Mouse (Mus musculus): ENCODE results near the gene Kif3b. TPM values are rescaled to one million over a fixed set of nuclear protein-coding genes. Genes with fewer than 3 reads are reported as not detected.
A peak's percentile ranks its signal among the peaks of the same experiment; 100 is the strongest.
"Not testable (repeated sequence)": the region's sequence is repeated elsewhere in the genome, so short reads cannot be mapped to it uniquely, and the experiment has no call there.

Gene Kif3b
- polyA plus RNA-seq, 1 experiment from 2014 or later, result 3.6 TPM

- Histone ChIP-seq H3K27me3 (ENCODE audit: control insufficient read depth, insufficient read depth, low read length) (no peaks in the 10 kb centered on the region), H3K4me1 (ENCODE audit: control insufficient read depth, insufficient read depth, low read length) (no peaks in the 10 kb centered on the region), H3K36me3 (ENCODE audit: control insufficient read depth, insufficient read depth, low read length) (peaks cover 18% of the 10 kb centered on the region), H3K9ac (ENCODE audit: low read depth, low read length) (no peak overlapping the region), H3K9me3 (replicated peaks; ENCODE audit: control insufficient read depth, low read length) (no peaks in the 10 kb centered on the region), H3K4me2 (no peak overlapping the region), H3K4me3 (ENCODE audit: low read depth, low read length) (no peak overlapping the region), H3K27ac (ENCODE audit: low read depth, low read length) (no peak overlapping the region)
- 75% methylated on average over 2 of the region's 2 CpGs for WGBS (ENCODE audit: insufficient replicate concordance)
- no peak for ATAC-seq (replicated peaks; ENCODE audit: insufficient number of reproducible peaks, low FRiP score, low TSS enrichment)
Measured at GRCm38 (mm10) chr2:153267331-153267730, 23.9 kb upstream of the Kif3b start.

DNA sequence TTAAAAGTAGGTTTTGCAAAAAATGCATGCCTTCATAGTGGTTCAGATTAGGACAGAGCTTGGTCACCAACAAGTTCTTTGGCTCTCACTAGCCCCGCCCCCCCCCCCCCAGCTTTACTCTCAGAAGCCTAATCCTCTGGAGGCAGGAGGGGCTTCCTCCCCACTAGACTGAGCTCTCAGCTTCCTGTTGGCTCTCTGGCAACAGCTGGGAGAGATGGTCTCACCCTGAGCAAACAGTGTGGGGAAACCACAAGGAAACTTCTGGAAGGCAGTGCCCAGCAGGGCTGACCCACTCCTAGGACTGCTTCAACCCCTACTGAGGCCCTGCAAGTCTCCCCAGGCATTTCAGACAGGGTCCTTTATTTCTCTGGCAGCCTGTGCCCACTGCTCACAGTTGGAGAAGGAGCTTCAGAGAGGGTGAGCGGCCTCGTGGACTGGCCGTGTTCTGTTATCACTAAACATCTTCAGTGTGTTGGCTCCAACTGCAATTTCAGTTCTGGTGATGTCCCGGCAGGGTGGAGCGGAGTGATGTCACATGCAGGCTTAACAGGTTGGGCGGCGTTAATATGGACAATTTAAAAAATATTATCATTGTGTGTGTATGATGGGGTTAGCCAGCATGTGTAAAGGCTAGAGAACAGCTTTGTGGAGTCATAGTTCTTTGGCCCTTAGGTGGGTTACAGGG is 20.8 kb upstream of the Kif3b start:
- H3K4me2 ChIP-seq; H3K36me3 ChIP-seq (ENCODE audit: control insufficient read depth, insufficient read depth, low read length); ATAC-seq (replicated peaks; ENCODE audit: insufficient number of reproducible peaks, low FRiP score, low TSS enrichment); H3K4me1 ChIP-seq (ENCODE audit: control insufficient read depth, insufficient read depth, low read length); H3K9ac ChIP-seq (ENCODE audit: low read depth, low read length); H3K27ac ChIP-seq (ENCODE audit: low read depth, low read length); H3K4me3 ChIP-seq (ENCODE audit: low read depth, low read length); H3K27me3 ChIP-seq (ENCODE audit: control insufficient read depth, insufficient read depth, low read length); H3K9me3 ChIP-seq (replicated peaks; ENCODE audit: control insufficient read depth, low read length): not testable (repeated sequence)
- WGBS (ENCODE audit: insufficient replicate concordance), result 56% methylated on average over 8 of the region's 8 CpGs

- not testable (repeated sequence) for H3K9me3 ChIP-seq (replicated peaks; ENCODE audit: control insufficient read depth, low read length); H3K36me3 ChIP-seq (ENCODE audit: control insufficient read depth, insufficient read depth, low read length); H3K9ac ChIP-seq (ENCODE audit: low read depth, low read length); H3K27ac ChIP-seq (ENCODE audit: low read depth, low read length); H3K4me1 ChIP-seq (ENCODE audit: control insufficient read depth, insufficient read depth, low read length); H3K27me3 ChIP-seq (ENCODE audit: control insufficient read depth, insufficient read depth, low read length); H3K4me2 ChIP-seq; H3K4me3 ChIP-seq (ENCODE audit: low read depth, low read length)
- WGBS (ENCODE audit: insufficient replicate concordance), result 65% methylated on average over 6 of the region's 6 CpGs
- ATAC-seq (replicated peaks; ENCODE audit: insufficient number of reproducible peaks, low FRiP score, low TSS enrichment), result peak; percentile 10; the same call in 1 of the 2 replicates
Measured at GRCm38 (mm10) chr2:153274200-153274918, 16.9 kb upstream of the Kif3b start.

GRCm38 (mm10) chr2:153274919-153275247 is 16.3 kb upstream of the Kif3b start:
- no peak overlapping the region for H3K4me3 ChIP-seq (ENCODE audit: low read depth, low read length)
- no peaks in the 10 kb centered on the region for H3K4me1 ChIP-seq (ENCODE audit: control insufficient read depth, insufficient read depth, low read length)
- H3K27ac ChIP-seq (ENCODE audit: low read depth, low read length), result no peak overlapping the region
- no peak overlapping the region for H3K9ac ChIP-seq (ENCODE audit: low read depth, low read length)
- ATAC-seq (replicated peaks; ENCODE audit: insufficient number of reproducible peaks, low FRiP score, low TSS enrichment), result peak; percentile 52
- H3K9me3 ChIP-seq (replicated peaks; ENCODE audit: control insufficient read depth, low read length), result no peaks in the 10 kb centered on the region
- no peaks in the 10 kb centered on the region for H3K27me3 ChIP-seq (ENCODE audit: control insufficient read depth, insufficient read depth, low read length)
- H3K4me2 ChIP-seq, result no peak overlapping the region
- WGBS (ENCODE audit: insufficient replicate concordance), result 81% methylated on average over 6 of the region's 6 CpGs
- H3K36me3 ChIP-seq (ENCODE audit: control insufficient read depth, insufficient read depth, low read length), result no peaks in the 10 kb centered on the region

GRCm38 (mm10) chr2:153275577-153275976 is 15.6 kb upstream of the Kif3b start:
- H3K4me1 ChIP-seq (ENCODE audit: control insufficient read depth, insufficient read depth, low read length); ATAC-seq (replicated peaks; ENCODE audit: insufficient number of reproducible peaks, low FRiP score, low TSS enrichment); H3K27ac ChIP-seq (ENCODE audit: low read depth, low read length); H3K36me3 ChIP-seq (ENCODE audit: control insufficient read depth, insufficient read depth, low read length); H3K27me3 ChIP-seq (ENCODE audit: control insufficient read depth, insufficient read depth, low read length); H3K9ac ChIP-seq (ENCODE audit: low read depth, low read length); H3K9me3 ChIP-seq (replicated peaks; ENCODE audit: control insufficient read depth, low read length); H3K4me2 ChIP-seq; H3K4me3 ChIP-seq (ENCODE audit: low read depth, low read length): not testable (repeated sequence)
- WGBS (ENCODE audit: insufficient replicate concordance), result 68% methylated on average over 3 of the region's 3 CpGs

DNA sequence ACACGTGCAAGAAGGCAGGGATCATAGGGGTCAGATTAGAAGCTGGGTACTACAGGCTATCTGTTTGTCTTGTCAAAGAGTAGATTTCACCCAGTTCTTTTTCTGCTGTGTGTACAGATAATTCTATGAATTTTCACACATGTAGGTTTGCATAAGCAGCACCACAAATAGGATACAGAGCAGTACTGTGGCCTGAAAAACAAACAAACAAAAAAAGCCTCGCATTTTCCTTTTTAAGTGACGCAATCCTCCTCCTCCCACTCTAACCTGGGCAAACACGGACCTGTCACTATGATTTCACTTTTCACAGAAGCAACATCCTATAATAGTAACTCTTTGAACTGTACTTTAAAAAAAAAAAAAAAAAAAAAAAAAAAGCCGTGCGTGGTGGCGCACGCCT is 14.8 kb upstream of the Kif3b start:
- no peaks in the 10 kb centered on the region for H3K9me3 ChIP-seq (replicated peaks; ENCODE audit: control insufficient read depth, low read length)
- no peaks in the 10 kb centered on the region for H3K4me1 ChIP-seq (ENCODE audit: control insufficient read depth, insufficient read depth, low read length)
- H3K27me3 ChIP-seq (ENCODE audit: control insufficient read depth, insufficient read depth, low read length), result no peaks in the 10 kb centered on the region
- 81% methylated on average over 8 of the region's 8 CpGs for WGBS (ENCODE audit: insufficient replicate concordance)
- no peak overlapping the region for H3K4me2 ChIP-seq
- H3K27ac ChIP-seq (ENCODE audit: low read depth, low read length), result no peak overlapping the region
- H3K4me3 ChIP-seq (ENCODE audit: low read depth, low read length), result no peak overlapping the region
- ATAC-seq (replicated peaks; ENCODE audit: insufficient number of reproducible peaks, low FRiP score, low TSS enrichment), result no peak
- H3K36me3 ChIP-seq (ENCODE audit: control insufficient read depth, insufficient read depth, low read length), result no peaks in the 10 kb centered on the region
- no peak overlapping the region for H3K9ac ChIP-seq (ENCODE audit: low read depth, low read length)

- H3K36me3 ChIP-seq (ENCODE audit: control insufficient read depth, insufficient read depth, low read length); H3K27ac ChIP-seq (ENCODE audit: low read depth, low read length); ATAC-seq (replicated peaks; ENCODE audit: insufficient number of reproducible peaks, low FRiP score, low TSS enrichment); H3K4me2 ChIP-seq; H3K9ac ChIP-seq (ENCODE audit: low read depth, low read length); H3K4me1 ChIP-seq (ENCODE audit: control insufficient read depth, insufficient read depth, low read length); H3K9me3 ChIP-seq (replicated peaks; ENCODE audit: control insufficient read depth, low read length); H3K27me3 ChIP-seq (ENCODE audit: control insufficient read depth, insufficient read depth, low read length); H3K4me3 ChIP-seq (ENCODE audit: low read depth, low read length): not testable (repeated sequence)
- WGBS (ENCODE audit: insufficient replicate concordance), result 93% methylated on average over 5 of the region's 5 CpGs
Measured at GRCm38 (mm10) chr2:153276846-153277245, 14.4 kb upstream of the Kif3b start.

GRCm38 (mm10) chr2:153278357-153278756 is 12.9 kb upstream of the Kif3b start:
- Histone ChIP-seq H3K4me1 (ENCODE audit: control insufficient read depth, insufficient read depth, low read length) (no peaks in the 10 kb centered on the region), H3K36me3 (ENCODE audit: control insufficient read depth, insufficient read depth, low read length) (no peaks in the 10 kb centered on the region), H3K9me3 (replicated peaks; ENCODE audit: control insufficient read depth, low read length) (no peaks in the 10 kb centered on the region), H3K27ac (ENCODE audit: low read depth, low read length) (no peak overlapping the region), H3K4me2 (no peak overlapping the region), H3K9ac (ENCODE audit: low read depth, low read length) (no peak overlapping the region), H3K27me3 (ENCODE audit: control insufficient read depth, insufficient read depth, low read length) (no peaks in the 10 kb centered on the region), H3K4me3 (ENCODE audit: low read depth, low read length) (no peak overlapping the region)
- no peak for ATAC-seq (replicated peaks; ENCODE audit: insufficient number of reproducible peaks, low FRiP score, low TSS enrichment)
- WGBS (ENCODE audit: insufficient replicate concordance), result 77% methylated on average over 5 of the region's 5 CpGs

DNA sequence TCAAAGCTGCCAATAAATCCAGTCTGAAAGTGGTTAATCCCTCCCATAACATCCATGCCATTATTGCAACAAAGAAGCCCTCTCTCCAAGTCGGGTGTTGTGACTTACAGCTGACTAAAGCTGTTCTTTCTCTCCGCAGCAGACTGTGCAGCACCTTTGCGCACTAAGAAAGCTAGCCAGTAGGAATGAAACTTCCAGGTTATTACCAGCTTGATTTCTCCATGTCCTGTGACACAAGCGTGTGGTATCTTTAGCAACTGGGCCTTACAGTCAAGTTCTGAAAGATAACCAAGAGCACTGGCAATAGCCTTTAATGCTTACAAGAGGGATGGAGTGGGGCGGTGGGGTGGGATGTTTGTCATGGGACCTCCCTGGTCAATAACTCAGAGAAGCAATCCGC is 7.3 kb upstream of the Kif3b start:
- Histone ChIP-seq H3K9me3 (replicated peaks; ENCODE audit: control insufficient read depth, low read length) (no peaks in the 10 kb centered on the region), H3K36me3 (ENCODE audit: control insufficient read depth, insufficient read depth, low read length) (no peaks in the 10 kb centered on the region), H3K4me1 (ENCODE audit: control insufficient read depth, insufficient read depth, low read length) (no peaks in the 10 kb centered on the region), H3K4me2 (no peak overlapping the region), H3K27me3 (ENCODE audit: control insufficient read depth, insufficient read depth, low read length) (no peaks in the 10 kb centered on the region), H3K27ac (ENCODE audit: low read depth, low read length) (no peak overlapping the region), H3K9ac (ENCODE audit: low read depth, low read length) (no peak overlapping the region), H3K4me3 (ENCODE audit: low read depth, low read length) (no peak overlapping the region)
- ATAC-seq (replicated peaks; ENCODE audit: insufficient number of reproducible peaks, low FRiP score, low TSS enrichment), result no peak
- 83% methylated on average over 6 of the region's 6 CpGs for WGBS (ENCODE audit: insufficient replicate concordance)

Measured in heart, embryonic 11.5 days (tissue).